Mouse (Mus musculus): ENCODE results near the gene Mfsd4b5. TPM values are rescaled to one million over a fixed set of nuclear protein-coding genes. Genes with fewer than 3 reads are reported as not detected.
"Not testable (repeated sequence)": the region's sequence is repeated elsewhere in the genome, so short reads cannot be mapped to it uniquely, and the experiment has no call there.

Mfsd4b5 gene
- polyA plus RNA-seq, 1 experiment from 2014 or later = not detected

DNA sequence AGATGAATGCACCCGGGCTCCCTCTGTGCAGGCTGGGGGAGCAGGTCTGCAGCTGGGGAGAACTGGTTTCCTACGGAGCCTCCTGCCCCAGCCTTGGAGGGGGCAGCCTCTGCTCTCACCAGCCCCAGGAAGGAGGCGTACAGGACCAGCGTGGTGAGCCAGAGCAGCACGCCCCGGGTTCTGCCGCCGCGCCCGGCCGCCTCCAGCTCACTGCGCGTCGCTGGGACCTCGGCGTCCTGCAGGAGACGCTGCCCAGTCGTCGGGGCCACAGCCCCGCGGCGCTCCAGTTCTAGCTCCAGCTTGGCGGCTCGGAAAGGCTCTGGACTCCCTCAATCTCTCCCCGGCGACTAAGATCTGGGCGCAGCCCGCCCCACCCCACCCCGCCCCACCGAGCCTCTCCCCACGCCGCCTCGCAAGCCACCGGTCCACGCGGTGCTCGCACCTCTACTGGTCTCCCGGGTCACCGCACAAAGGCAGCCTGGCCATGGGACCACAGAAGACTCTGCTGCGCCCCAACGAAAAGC, 59.8 kb downstream of the Mfsd4b5 start, which contains the start of gene Mfsd4b2:
TSS of gene Mfsd4b2 (minus strand) at position 308 of the 524 bp plus-strand sequence.
- ATAC-seq (replicated peaks; ENCODE audit: low FRiP score) (0 out of 2 replicates have a peak, but pooled peaks have one; percentile 27), DNase-seq (ENCODE audit: low spot score) (peak; percentile 75)
- Histone ChIP-seq H3K4me2 (ENCODE audit: low read depth, low read length, severe bottlenecking) (peak within 1 kb of the TSS; percentile 75), H3K9ac (ENCODE audit: low read length) (peak within 1 kb of the TSS; percentile 56), H3K9me3 (ENCODE audit: control insufficient read depth, low read length) (no peaks in the 10 kb centered on the region), H3K27me3 (ENCODE audit: control insufficient read depth, insufficient read depth, low read length) (peaks cover 6% of the 10 kb centered on the region; the same call in 1 of the 2 replicates), H3K4me1 (replicated peaks; ENCODE audit: control insufficient read depth, insufficient read depth, low read length) (no peaks in the 10 kb centered on the region; the same call in 1 of the 2 replicates), H3K27ac (ENCODE audit: low read depth, low read length) (no peak within 1 kb of the TSS), H3K36me3 (ENCODE audit: control insufficient read depth, insufficient read depth, low read length) (no peaks in the 10 kb centered on the region), H3K4me3 (ENCODE audit: low read depth, low read length) (peak within 1 kb of the TSS; percentile 38)
- 0% methylated on average over 37 of the region's 41 CpGs for WGBS

DNA sequence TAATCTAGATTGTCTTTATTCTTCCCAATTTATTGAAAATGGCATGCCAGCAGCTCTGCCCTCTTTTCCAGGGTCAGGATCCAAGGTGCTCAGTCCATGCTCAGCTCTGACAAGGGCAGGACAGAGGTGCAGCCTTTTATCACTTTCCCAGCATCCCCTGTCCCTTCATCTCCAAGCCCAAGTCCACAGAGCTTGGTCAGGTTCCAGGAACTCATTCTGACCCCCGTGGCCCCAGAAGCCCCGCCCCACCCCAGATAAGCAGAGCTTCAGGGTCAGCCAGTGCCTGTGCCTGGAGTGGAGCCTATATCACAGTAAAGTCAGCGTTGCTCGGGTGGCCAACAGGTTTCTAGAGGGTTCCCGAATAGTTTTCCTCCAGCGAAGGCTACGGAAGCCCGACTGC, 61.9 kb downstream of the Mfsd4b5 start:
- WGBS = 83% methylated on average over 8 of the region's 8 CpGs
- not testable (repeated sequence) for ATAC-seq (replicated peaks; ENCODE audit: low FRiP score); H3K36me3 ChIP-seq (ENCODE audit: control insufficient read depth, insufficient read depth, low read length)

DNA sequence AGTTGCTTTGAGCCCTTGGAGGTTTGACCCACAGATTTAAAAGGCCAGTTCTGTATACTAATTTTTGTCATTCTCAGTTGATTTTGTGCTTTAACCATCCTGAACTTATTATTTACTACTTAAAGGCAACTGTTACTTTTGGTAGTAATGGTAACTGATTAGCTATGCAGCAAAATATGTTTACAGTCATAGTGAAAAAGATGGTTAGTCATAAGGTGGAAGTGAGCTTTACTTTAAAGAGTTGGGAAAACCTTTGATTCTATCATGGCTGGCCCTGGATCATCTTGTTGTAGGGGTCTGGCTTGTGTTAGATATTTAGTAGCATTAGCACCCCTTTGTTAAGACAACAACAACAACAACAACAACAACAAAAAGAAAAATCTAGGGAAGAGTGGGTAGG, 73.8 kb downstream of the Mfsd4b5 start:
- Histone ChIP-seq H3K4me3 (ENCODE audit: low read depth, low read length) (no peak overlapping the region), H3K9ac (ENCODE audit: low read length) (no peak overlapping the region), H3K27me3 (ENCODE audit: control insufficient read depth, insufficient read depth, low read length) (no peaks in the 10 kb centered on the region), H3K4me1 (replicated peaks; ENCODE audit: control insufficient read depth, insufficient read depth, low read length) (no peaks in the 10 kb centered on the region), H3K27ac (ENCODE audit: low read depth, low read length) (no peak overlapping the region), H3K9me3 (ENCODE audit: control insufficient read depth, low read length) (no peaks in the 10 kb centered on the region), H3K4me2 (ENCODE audit: low read depth, low read length, severe bottlenecking) (no peak overlapping the region), H3K36me3 (ENCODE audit: control insufficient read depth, insufficient read depth, low read length) (no peaks in the 10 kb centered on the region)
- ATAC-seq (replicated peaks; ENCODE audit: low FRiP score) = no peak
- DNase-seq (ENCODE audit: low spot score) = no peak

More for the DNA sequence above, 61.9 kb downstream of the Mfsd4b5 start:
- H3K9me3 ChIP-seq (ENCODE audit: control insufficient read depth, low read length); H3K4me3 ChIP-seq (ENCODE audit: low read depth, low read length); H3K27me3 ChIP-seq (ENCODE audit: control insufficient read depth, insufficient read depth, low read length); H3K27ac ChIP-seq (ENCODE audit: low read depth, low read length); DNase-seq (ENCODE audit: low spot score); H3K4me1 ChIP-seq (replicated peaks; ENCODE audit: control insufficient read depth, insufficient read depth, low read length); H3K4me2 ChIP-seq (ENCODE audit: low read depth, low read length, severe bottlenecking); H3K9ac ChIP-seq (ENCODE audit: low read length): not testable (repeated sequence)

GRCm38 (mm10) chr10:39908768-39909441, 77.5 kb downstream of the Mfsd4b5 start:
- Histone ChIP-seq H3K4me2 (ENCODE audit: low read depth, low read length, severe bottlenecking) (no peak overlapping the region), H3K4me1 (replicated peaks; ENCODE audit: control insufficient read depth, insufficient read depth, low read length) (no peaks in the 10 kb centered on the region), H3K36me3 (ENCODE audit: control insufficient read depth, insufficient read depth, low read length) (no peaks in the 10 kb centered on the region), H3K9me3 (ENCODE audit: control insufficient read depth, low read length) (no peaks in the 10 kb centered on the region), H3K27me3 (ENCODE audit: control insufficient read depth, insufficient read depth, low read length) (no peaks in the 10 kb centered on the region), H3K4me3 (ENCODE audit: low read depth, low read length) (no peak overlapping the region), H3K9ac (ENCODE audit: low read length) (no peak overlapping the region), H3K27ac (ENCODE audit: low read depth, low read length) (no peak overlapping the region)
- no peak for DNase-seq (ENCODE audit: low spot score)
- ATAC-seq (replicated peaks; ENCODE audit: low FRiP score) = no peak
- 79% methylated on average over 13 of the region's 13 CpGs for WGBS

Other genes starting within 250 kb of the Mfsd4b5 start
- 4.9 and 5.4 TPM in 2 replicates for gene Mfsd4b4, start 87.4 kb downstream of the Mfsd4b5 start, polyA plus RNA-seq (2014; fragmentation: Nextera tagmentation; extraction: Ambion mirVana)
- not detected in 2 replicates for gene Mfsd4b2, start 59.7 kb downstream of the Mfsd4b5 start, polyA plus RNA-seq (2014; fragmentation: Nextera tagmentation; extraction: Ambion mirVana)
- gene Mfsd4b3, start 26.5 kb downstream of the Mfsd4b5 start, polyA plus RNA-seq (2014; fragmentation: Nextera tagmentation; extraction: Ambion mirVana) = 0.13 TPM in 1 of 2 replicates, not detected in the other
- gene Mfsd4b1, start 38.6 kb upstream of the Mfsd4b5 start, polyA plus RNA-seq (2014; fragmentation: Nextera tagmentation; extraction: Ambion mirVana) = not detected in 2 replicates
- 6.2 and 9.1 TPM in 2 replicates for gene Slc16a10, start 155.6 kb upstream of the Mfsd4b5 start, polyA plus RNA-seq (2014; fragmentation: Nextera tagmentation; extraction: Ambion mirVana)

Data from forebrain, embryonic 11.5 days (tissue).